Mouse (Mus musculus): Measurements from ENCODE around the gene Txnip. TPM values are rescaled to one million over a fixed set of nuclear protein-coding genes. Genes with fewer than 3 reads are reported as not detected.

Txnip gene
- total RNA-seq, 2 experiments from 2014 or later, result 541 to 557 TPM

DNA sequence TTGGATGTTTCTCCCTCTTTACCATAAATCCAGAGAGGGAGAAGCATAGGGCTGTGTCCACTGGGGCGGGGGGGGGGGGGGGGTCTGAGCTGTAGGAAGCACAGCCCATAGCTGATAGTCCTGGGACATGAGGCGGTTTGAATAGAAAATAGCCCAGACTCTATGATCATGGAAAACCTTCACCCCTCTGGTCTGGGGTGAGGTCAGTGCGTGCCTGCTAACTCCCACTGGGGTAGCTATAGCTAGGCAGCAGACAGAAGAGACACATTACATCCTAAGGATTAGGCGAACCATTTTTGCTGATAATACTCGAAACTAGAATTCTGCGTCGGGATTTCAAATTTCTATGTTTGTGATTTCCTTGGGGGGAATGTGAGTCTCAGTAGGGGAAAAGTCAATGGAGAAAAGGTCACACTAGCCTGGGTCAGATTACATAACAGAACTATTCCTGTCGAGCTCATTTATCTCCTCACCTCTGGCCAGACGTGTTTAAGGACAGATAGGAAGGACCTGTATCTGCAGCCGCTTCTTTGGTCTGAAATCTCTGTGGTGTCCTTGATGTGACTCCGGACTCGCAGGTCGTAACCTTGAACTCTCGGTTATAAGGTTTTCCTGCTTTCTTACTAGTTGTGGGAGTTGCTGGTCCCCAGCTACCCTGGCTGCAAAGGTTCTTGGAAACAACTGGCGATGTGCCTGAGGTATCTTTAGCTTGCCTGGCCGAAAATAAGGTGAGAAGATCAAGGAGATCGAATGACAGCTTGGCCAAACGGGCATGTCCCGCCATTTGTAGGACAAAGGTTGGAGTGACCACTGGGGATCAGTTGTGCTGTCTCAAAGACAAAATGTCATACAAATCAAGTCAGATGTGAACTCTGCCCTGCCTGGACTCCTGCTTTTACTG lies 16.1 kb downstream of the Txnip start:
- no peak for TF ChIP-seq CTCF (IDR thresholded peaks at IDR 0.05)
- intact Hi-C loops (cut with DNase I), result no loop called here
- Histone ChIP-seq H3K4me3 (peak overlapping the region; percentile 63), H3K27ac (peak overlapping the region; percentile 99)
- peak; percentile 75 for DNase-seq

DNA sequence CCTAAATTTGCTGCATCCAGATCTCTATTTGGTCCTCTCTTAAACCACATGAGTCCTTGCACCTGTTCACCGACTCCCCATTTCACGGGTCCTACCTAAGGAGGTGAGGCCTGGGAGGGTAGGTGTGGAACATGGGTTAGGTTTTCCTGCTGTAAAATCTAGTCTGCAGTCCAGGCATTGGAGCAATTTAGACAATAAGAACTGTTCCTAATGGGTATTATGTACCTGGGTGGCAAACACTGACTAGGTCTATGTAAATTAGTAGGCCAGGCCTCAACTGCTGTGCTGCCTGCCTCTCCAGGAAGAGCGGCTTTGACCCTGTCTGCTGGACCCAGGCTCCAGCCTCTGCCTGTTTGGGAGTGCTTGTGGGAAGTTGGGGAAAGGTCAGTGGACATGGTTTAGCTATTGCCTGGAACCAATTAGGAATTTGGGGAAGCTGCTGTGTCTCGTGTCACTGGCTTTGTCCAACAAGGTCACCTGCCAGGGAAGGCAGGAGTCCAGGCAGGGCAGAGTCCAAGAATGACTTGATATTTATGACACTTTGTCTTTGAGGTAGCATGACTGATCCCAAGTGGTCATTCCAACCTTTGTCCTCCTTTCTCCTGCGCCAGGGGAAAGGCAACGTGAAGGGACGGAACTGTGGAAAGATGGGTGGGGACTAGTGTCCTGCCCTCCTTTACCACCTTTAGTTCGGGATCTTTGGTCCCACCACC lies 17.7 kb downstream of the Txnip start:
- intact Hi-C loops (cut with DNase I), result no loop called here
- peak; percentile 85 for DNase-seq
- no peak for TF ChIP-seq CTCF (IDR thresholded peaks at IDR 0.05)
- Histone ChIP-seq H3K27ac (peak overlapping the region; percentile 99), H3K4me3 (peak overlapping the region; percentile 63)

DNA sequence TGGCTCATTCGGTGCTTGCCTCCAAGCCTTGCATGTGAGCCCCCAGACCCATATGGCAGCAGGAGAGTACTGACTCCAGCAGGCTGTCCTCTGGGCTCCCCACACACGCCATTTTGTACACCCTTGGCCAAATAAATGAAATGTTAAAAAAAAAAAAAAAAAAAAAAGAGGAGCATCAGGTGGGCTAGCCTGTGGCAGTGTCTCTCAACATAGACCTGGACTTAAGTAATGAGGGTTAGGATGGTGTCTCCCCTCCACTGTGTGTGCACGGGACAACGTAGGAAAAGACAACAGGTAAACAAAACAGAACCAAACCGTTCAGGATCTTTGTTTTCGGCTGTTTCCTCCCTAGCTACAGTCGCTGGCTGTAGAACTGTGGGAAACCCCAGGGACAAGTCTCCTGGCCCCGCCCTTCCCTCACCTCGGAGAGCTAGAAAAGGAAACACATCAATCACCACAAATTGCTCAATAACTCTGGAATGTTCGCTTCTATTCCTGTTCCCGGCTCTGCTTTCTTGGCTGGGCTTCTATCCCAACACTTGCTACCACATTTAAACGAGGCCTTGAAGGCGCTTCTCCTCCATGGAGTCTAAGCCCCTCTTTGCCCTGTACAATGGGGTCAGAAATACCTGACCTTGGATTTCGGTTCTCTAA lies 18.4 kb downstream of the Txnip start:
- TF ChIP-seq CTCF (IDR thresholded peaks at IDR 0.05), result no peak
- H3K4me3 ChIP-seq, result peak overlapping the region; percentile 63
- peak overlapping the region; percentile 99 for H3K27ac ChIP-seq
- intact Hi-C loops (cut with DNase I), result loop anchor here (1.0 kb wide), 1 partner anchor 19 kb away; the partner anchor contains the start of gene Txnip
- DNase-seq, result peak; percentile 89

DNA sequence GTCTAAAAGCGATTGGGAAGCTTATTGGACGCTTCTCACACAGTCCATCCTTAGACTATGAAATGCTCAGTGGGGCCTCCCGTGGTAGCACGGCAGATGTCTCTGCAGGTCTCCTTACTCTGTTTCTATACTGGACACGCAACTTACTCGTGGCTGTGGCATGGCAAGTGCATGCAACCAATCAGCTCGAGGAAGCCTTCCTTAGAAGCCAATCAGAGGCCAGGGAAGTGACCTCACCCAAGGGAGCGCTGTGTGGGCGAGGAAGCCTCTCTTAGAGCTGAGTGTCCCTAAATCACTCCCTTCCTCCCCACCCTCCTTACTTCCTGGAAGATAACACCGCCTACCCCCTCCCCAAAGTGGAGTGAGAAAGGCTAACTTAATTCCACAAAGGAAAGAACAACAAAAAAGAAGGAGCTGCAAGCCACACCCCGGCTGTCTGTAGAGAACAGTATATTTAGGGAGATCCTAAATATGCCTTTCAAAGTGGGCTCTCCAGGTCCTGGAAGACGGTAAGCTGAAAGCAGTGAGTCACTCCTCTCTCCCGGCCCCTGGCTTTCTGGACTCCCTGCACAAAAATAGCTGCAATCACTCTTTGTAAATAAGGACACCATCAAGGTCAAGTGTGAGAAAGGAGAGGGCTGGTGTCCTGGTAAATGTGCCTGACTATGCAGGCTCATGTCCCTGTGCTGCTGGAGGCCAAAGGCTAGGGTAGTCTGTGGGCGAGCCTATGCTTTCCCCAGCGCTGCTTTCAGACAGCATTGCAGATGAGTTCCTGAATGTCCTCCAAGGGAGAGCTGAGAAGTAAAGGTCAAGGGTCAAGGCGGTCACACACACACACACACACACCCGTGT lies 19.2 kb downstream of the Txnip start, which contains the start of gene Gm16253:
Gene Gm16253, plus strand, starts transcription at position 295 of the 852 bp plus-strand sequence.
- peak within 1 kb of the TSS; percentile 63 for H3K4me3 ChIP-seq
- peak; percentile 94 for DNase-seq
- TF ChIP-seq CTCF (IDR thresholded peaks at IDR 0.05), result peak; percentile 27; the same call in 1 of the 2 replicates

DNA sequence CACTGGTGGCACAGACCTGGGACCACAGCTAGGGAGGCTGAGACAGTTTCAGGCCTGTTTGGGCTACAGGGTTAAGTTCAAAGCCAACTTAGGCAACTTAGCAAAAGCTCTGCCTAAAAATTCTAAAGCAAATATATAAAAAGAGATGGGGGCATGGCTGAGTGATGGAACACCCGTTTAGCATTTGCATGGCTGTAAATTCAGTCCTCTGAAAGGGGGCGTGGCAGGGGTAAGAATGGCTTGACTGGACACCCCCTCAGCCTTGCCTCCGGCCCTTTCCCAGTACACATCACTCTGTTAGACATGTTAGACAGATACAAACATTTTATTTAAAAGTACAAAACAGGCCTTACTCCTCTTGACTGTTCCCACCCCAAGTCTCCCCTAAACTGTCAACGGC lies 19.8 kb downstream of the Txnip start:
- TF ChIP-seq CTCF (IDR thresholded peaks at IDR 0.05), result no peak
- no peak for DNase-seq
- Histone ChIP-seq H3K27ac (peak overlapping the region; percentile 99), H3K4me3 (peak overlapping the region; percentile 63)
- intact Hi-C loops (cut with DNase I), result no loop called here

More for the DNA sequence above, 19.2 kb downstream of the Txnip start, which contains the start of gene Gm16253:
- peak within 1 kb of the TSS; percentile 99 for H3K27ac ChIP-seq
- intact Hi-C loops (cut with DNase I), result loop anchor here (1.0 kb wide), 1 partner anchor 20 kb away; the partner anchor contains the start of gene Txnip

DNA sequence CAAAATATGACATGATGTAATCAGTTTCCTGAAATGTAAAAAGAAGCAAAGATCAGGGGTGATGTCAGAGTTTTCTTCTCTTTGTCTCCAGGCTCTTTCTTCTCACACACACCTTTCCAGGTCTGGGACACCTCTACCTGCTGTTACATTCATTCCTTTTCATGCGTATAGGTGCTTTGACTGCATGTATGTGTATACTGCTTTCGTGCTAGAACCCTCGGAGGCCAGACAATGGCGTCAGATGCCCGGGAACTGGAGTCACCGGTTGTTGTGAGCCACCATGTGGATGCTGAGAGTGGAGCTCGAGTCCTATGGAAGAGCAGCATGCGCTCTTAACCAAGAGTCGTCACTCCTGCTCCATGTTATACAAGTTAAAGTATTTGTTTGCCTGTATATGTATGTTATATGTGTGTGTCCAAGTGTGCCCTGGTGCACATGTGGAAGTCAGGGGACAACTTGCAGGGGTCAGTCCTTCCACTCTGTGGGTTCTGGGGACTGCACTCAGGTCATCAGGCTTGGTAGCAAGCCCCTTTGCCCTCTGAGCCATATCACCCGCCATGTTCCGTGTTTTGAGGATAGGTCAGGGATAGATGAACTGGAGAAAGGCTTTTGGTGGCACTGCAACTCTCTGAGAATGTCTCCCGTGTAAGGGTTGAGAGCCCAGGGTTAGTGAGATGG lies 20.9 kb downstream of the Txnip start:
- no peak for DNase-seq
- intact Hi-C loops (cut with DNase I), result no loop called here
- TF ChIP-seq CTCF (IDR thresholded peaks at IDR 0.05), result no peak
- peak overlapping the region; percentile 5; the same call in 1 of the 2 replicates for H3K4me3 ChIP-seq
- H3K27ac ChIP-seq, result peak overlapping the region; percentile 99

DNA sequence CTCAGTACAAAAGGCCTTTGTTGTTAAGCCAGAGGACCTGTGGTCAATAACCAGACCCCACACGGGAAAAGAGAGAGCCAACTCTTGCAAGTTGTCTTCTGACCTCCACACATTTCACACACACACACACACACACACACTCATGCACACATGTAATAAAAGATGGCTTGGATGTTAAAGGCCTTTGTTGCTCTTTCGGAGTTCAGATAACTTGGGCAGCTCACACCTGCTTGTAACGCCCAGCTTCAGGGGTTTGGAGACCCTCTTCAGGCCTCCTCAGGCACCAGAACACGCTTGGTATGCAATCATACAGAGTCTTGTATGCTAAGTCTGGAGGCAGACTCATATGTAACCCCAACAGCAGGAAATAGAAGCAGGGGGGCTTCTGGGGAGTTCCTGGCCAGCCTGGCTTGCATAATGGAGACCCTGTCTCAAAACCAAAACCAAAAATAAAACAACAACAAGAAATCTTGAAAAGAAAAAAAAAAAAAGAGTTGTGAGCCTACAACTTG lies 21.5 kb downstream of the Txnip start:
- H3K4me3 ChIP-seq, result peak overlapping the region; percentile 51
- intact Hi-C loops (cut with DNase I), result no loop called here
- DNase-seq, result no peak
- peak overlapping the region; percentile 99 for H3K27ac ChIP-seq
- no peak for TF ChIP-seq CTCF (IDR thresholded peaks at IDR 0.05)

DNA sequence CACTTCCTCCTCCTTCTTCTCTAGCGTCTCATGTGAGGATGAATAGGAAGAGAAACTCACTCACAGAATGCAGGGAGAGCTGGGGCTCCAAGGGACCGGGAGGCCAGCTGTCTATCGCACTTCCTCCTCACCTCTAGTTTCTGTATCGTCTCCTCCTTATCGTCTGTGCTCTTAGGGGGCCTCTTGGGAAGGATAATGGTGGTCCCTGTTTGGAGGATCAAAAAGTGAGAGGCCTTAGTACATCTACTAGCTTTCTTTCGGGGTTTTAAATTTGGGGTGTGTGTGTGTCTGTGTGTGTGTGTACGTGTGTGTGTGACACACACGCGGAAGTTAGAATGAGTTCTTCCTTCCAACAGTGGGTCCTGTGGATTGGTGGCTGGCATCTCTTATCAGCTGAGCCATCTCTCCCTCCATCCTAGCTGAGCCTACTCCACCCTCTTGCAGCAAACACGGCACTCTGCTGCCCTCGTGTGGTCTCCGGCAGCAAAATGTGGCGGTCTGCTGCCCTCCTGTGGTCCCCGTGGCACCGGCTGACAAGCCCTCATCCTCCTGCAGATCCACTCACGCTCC lies 22.2 kb downstream of the Txnip start:
- intact Hi-C loops (cut with DNase I), result loop anchor here (1.0 to 2.0 kb wide), 3 partner anchors 29 to 59 kb away; no protein-coding TSS in a partner anchor
- DNase-seq, result peak; percentile 93
- Histone ChIP-seq H3K4me3 (peak overlapping the region; percentile 51), H3K27ac (peak overlapping the region; percentile 99)
- TF ChIP-seq CTCF (IDR thresholded peaks at IDR 0.05), result no peak

DNA sequence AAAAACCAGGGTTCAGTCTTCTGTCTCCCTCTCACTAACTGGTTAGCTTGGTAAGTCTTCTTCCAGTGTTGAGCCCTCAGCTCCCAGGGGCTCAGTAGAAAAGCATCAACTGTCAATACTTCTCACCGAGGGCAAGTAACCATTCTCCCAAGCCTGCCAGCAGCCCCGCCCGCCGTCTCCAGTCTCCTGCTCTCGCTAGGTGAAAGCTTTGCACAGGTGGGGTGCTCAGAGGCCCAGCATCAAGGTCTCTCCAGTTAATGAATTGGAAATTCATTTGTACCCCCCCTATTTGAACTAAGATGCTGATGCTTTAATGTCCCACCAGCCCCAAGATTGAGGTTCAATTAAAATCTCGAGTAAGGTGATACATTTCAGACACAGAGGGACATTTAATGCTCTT lies 23.4 kb downstream of the Txnip start:
- Histone ChIP-seq H3K27ac (no peak overlapping the region), H3K4me3 (no peak overlapping the region)
- DNase-seq, result no peak
- intact Hi-C loops (cut with DNase I), result loop anchor here (2.0 kb wide), 1 partner anchor 58 kb away; no protein-coding TSS in a partner anchor
- TF ChIP-seq CTCF (IDR thresholded peaks at IDR 0.05), result no peak

DNA sequence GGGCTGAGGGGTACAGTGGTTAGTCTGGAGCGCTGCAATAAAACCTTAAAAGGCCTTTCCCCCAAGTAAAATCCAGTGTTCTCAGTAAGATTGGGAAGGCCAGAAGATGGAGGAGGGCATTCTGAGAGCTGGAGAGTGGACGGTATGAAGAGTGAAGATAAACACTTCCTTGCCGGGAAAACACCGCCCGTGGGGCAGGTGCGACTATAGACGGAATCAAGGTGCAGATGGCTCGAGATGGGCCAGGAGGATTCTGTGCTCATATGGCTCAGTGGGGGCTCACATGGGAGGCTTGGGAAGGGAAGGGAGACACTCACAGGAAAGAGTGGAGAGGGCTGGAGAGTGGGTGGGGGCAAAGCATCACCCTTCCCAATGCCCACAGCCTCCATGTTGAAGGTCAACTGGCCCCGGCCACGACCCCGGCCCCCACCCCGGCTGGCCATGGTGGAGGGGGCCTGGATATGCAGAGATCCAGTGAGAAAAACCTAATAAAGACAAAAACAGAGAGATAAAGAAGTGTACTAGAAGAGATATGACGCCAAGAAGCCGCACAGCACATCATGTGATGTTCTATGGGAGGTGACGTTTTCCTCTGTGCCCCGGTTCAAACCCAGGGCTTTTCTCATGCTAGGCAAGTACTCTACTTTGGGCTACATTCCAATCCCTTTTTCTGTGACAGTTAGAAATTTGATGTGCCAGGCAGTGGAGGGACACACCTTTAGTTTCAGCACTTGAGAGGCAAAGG lies 24.2 kb downstream of the Txnip start:
- no peak for DNase-seq
- no peak for TF ChIP-seq CTCF (IDR thresholded peaks at IDR 0.05)
- intact Hi-C loops (cut with DNase I), result loop anchor here (2.0 kb wide), 1 partner anchor 57 kb away; no protein-coding TSS in a partner anchor
- Histone ChIP-seq H3K27ac (no peak overlapping the region), H3K4me3 (no peak overlapping the region)
